Mouse (Mus musculus) liver, adult 2 months (tissue): ENCODE data around the gene 1700029P11Rik. TPM values are rescaled to one million over a fixed set of nuclear protein-coding genes. Genes with fewer than 3 reads are reported as not detected.

ENCODE experiments used
- DNase-seq: peaks from one replicate; pipeline ENCODE4 v3.0.0-alpha.2; 2011; ENCODE audit warnings: low read depth, low spot score; ENCODE audit errors: extremely low read depth
- H3K27ac ChIP-seq: fragments of 200-500 bp; replicated peaks from 2 replicates; pipeline ENCODE4 v1.5.1; 2012; ENCODE audit warnings: low read depth, mild to moderate bottlenecking, control low read depth, inconsistent platforms, low read length; ENCODE audit not compliant: insufficient read depth
- H3K27me3 ChIP-seq: fragments of 200-500 bp; 2 replicates; pipeline ENCODE4 v1.6.1; 2012; ENCODE audit warnings: mild to moderate bottlenecking, moderate library complexity, low read length, inconsistent platforms; ENCODE audit not compliant: control insufficient read depth, insufficient read depth
- H3K36me3 ChIP-seq: fragments of 200-500 bp; 2 replicates; pipeline ENCODE4 v1.6.1; 2012; ENCODE audit warnings: low read length, inconsistent platforms; ENCODE audit not compliant: control insufficient read depth, insufficient read depth
- H3K4me1 ChIP-seq: fragments of 200-500 bp; 2 replicates; pipeline ENCODE4 v1.6.1; 2011; ENCODE audit warnings: low read length; ENCODE audit not compliant: control insufficient read depth, insufficient read depth
- H3K4me3 ChIP-seq: fragments of 200-500 bp; 2 replicates; pipeline ENCODE4 v1.5.1; 2011; ENCODE audit warnings: low read depth, mild to moderate bottlenecking, control low read depth, low read length, moderate library complexity; ENCODE audit not compliant: insufficient read depth
- H3K79me2 ChIP-seq: fragments of 200-500 bp; 2 replicates; pipeline ENCODE4 v1.6.1; 2012; ENCODE audit warnings: inconsistent platforms, mild to moderate bottlenecking, low read length, moderate library complexity; ENCODE audit not compliant: control insufficient read depth, insufficient read depth
- H3K9ac ChIP-seq: fragments of 200-500 bp; 2 replicates; pipeline ENCODE4 v1.6.1; 2012; ENCODE audit warnings: low read depth, mild to moderate bottlenecking, control low read depth, inconsistent platforms, low read length
- CTCF ChIP-seq: fragments of 200-500 bp; IDR thresholded peaks from 2 replicates; pipeline ENCODE4 v1.5.1; 2011; ENCODE audit warnings: low read depth, low read length, control low read depth
- POLR2A ChIP-seq: fragments of 200-500 bp; IDR thresholded peaks from 2 replicates; pipeline ENCODE4 v1.6.1; 2011; ENCODE audit warnings: low read length, control low read depth; ENCODE audit not compliant: insufficient read depth; ENCODE audit errors: extremely low read depth
- WGBS: fragments of 180-500 bp; shearing (Covaris S2); methylation state at CpG from one replicate; pipeline ENCODE4 v1.1.7; 2018; 5-methylcytosine and 5-hydroxymethylcytosine counted together
- polyA plus RNA-seq: library from polyadenylated mRNA; depleted of rRNA; stranded (reverse); fragments of >200 nt; gene quantifications from 2 replicates; pipeline ENCODE4 v1.2.3, GENCODE M21; 2012; rRNA removed
- total RNA-seq: library from RNA; depleted of rRNA; stranded (reverse); fragments of >200 nt; gene quantifications from 2 replicates; pipeline ENCODE4 v1.2.3, GENCODE M21; 2014; rRNA removed

Gene 1700029P11Rik
- not detected in 2 replicates for total RNA-seq
- polyA plus RNA-seq, result not detected in 2 replicates

DNA sequence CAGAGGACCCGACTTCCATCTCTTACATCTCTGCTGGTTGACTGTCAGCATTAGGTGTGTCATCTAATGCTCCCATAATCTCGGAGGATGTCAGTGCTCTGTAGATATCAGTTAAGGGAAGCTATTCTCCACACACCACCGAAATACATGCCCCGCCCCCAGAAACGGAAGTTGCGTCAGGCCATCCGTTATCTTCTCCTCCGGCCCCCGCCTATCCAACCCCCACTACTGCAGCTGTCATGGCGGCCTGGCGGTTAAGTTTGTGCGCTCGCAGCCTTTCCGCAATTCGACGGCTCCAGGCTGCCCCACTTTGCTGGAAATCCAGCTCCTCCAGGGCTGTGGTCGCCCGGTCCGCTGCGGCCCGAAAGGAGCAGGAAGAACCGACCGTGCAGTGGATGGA lies at the start of gene 1700029P11Rik:
Gene 1700029P11Rik, plus strand, starts transcription at position 220 of the 400 bp plus-strand sequence.
- TF ChIP-seq POLR2A (no peak), CTCF (no peak)
- H3K4me3 ChIP-seq, result no peak within 1 kb of the TSS
- DNase-seq, result no peak
- no peaks in the 10 kb centered on the region for H3K27me3 ChIP-seq
- H3K27ac ChIP-seq, result no peak within 1 kb of the TSS
- no peaks in the 10 kb centered on the region for H3K4me1 ChIP-seq
- WGBS, result 92% methylated on average over 23 of the region's 23 CpGs
- no peaks in the 10 kb centered on the region for H3K79me2 ChIP-seq
- no peaks in the 10 kb centered on the region for H3K36me3 ChIP-seq
- no peak within 1 kb of the TSS for H3K9ac ChIP-seq

DNA sequence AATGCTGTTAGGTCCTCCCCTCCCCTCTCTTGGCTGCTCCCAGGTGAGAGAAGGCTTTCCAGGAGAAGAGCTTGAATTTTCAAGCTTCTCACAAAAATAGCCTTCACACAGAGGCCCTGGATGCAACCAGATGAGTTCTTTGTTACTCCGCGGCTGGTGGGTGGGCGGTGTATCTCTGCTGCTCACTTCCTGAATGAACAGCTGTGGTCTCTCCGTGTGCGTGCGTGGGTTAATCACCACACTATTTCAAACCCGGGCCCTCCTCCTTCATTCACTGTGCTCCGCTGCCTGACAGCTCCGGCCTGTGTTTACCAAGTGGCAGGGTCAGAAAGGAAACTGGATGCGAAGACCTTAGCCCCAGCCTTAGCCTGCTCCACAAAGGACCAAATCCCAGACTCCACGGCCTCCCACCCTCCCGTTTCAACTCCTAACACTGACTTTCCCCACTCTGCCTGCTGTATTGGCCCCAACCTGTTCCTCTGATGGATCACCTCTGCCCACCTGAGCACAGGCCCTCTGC lies 47.3 kb upstream of the 1700029P11Rik start:
- no peak for DNase-seq
- no peak overlapping the region for H3K27ac ChIP-seq
- WGBS, result 60% methylated on average over 12 of the region's 12 CpGs
- no peak for TF ChIP-seq CTCF
- TF ChIP-seq POLR2A, result no peak
- no peak overlapping the region for H3K9ac ChIP-seq
- H3K4me3 ChIP-seq, result no peak overlapping the region
- H3K79me2 ChIP-seq, result no peaks in the 10 kb centered on the region
- no peaks in the 10 kb centered on the region for H3K36me3 ChIP-seq
- H3K4me1 ChIP-seq, result peaks cover 4% of the 10 kb centered on the region; the same call in 1 of the 2 replicates
- no peaks in the 10 kb centered on the region for H3K27me3 ChIP-seq

DNA sequence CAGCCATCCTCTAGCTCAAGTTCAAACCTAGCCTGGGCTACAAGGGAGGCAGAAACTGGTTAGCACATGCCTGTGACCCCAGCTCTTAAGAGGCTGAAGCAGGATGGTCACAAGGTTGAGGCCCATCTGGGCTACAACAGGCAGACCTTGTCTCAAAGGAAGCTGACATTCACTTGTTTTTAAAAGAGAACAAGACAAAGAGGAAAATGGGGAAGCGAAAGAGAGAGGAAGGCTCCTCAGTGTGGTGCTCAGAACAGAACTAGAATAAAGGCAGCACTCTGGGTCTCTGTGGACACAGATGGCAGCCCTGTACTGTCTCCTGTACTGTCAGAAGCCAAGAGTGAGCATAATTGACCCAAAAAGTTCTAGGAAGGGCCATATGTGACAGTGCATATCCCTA lies 46.4 kb upstream of the 1700029P11Rik start:
- DNase-seq, result no peak

DNA sequence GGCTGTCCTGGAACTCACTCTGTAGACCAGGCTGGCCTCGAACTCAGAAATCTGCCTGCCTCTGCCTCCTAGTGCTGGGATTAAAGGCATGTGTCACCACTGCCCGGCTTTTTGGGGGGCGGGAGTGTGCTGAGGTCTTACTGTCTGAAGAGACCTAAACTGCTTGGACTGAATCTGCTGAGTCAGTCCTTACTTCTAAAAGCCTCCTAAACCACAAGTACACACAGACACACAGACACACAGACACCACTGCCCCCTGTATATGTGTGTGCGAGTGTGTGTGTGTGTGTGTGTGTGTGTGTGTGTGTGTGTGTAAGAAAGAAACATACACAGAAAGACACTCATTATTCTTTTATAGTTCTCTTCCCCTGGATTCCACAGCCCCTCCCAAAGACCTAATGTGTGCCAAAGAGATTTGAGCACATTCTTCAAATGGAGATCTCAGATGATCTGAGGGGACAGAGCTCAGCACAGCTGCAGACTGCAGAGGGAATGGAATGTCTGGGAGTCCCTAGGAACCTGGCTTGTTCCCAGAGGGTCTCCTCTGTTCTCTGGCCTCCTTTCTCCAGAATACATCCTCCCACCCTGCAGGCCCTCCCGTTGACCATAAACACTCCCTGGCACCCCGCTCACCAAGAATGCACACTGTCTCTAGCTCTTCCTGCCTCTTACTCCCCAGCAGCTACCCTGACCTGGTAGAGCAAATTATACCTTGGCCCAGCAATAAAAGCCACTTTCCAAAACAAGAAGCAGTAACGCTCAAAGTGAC lies 44.3 kb upstream of the 1700029P11Rik start:
- H3K4me3 ChIP-seq, result no peak overlapping the region; the same call in 1 of the 2 replicates
- H3K27me3 ChIP-seq, result no peaks in the 10 kb centered on the region
- H3K36me3 ChIP-seq, result no peaks in the 10 kb centered on the region
- WGBS, result 67% methylated on average over 7 of the region's 7 CpGs
- H3K4me1 ChIP-seq, result no peaks in the 10 kb centered on the region
- H3K79me2 ChIP-seq, result no peaks in the 10 kb centered on the region
- no peak overlapping the region for H3K27ac ChIP-seq
- TF ChIP-seq POLR2A (no peak), CTCF (no peak)
- no peak for DNase-seq
- no peak overlapping the region for H3K9ac ChIP-seq

More for the DNA sequence above, 46.4 kb upstream of the 1700029P11Rik start:
- no peaks in the 10 kb centered on the region for H3K79me2 ChIP-seq
- H3K27ac ChIP-seq, result no peak overlapping the region
- WGBS, result 100% methylated on average over 1 of the region's 1 CpGs
- no peak overlapping the region for H3K4me3 ChIP-seq
- TF ChIP-seq POLR2A (no peak), CTCF (no peak)
- H3K27me3 ChIP-seq, result no peaks in the 10 kb centered on the region
- H3K4me1 ChIP-seq, result no peaks in the 10 kb centered on the region
- H3K9ac ChIP-seq, result no peak overlapping the region
- no peaks in the 10 kb centered on the region for H3K36me3 ChIP-seq

DNA sequence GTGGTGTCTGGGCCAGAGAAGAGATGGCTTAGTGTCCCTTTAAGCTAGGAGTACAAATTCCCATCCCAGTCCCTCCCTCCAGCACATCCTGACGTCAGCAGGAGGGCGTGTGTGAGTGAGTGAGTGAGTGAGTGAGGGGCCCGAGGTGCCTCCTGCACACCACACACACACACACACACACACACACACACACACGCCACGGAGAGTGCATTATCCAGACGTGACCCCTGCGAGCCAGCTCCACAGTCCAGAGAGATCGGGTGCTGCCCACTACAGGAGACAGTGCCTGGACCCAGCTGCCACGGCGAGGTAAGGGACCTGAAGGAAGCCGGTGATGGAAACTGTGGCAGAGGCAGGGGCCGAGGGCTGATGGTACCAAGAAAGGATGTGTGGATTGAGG lies 43.7 kb upstream of the 1700029P11Rik start, which contains the start of gene Csdc2:
Gene Csdc2, plus strand, starts transcription at position 81 of the 400 bp plus-strand sequence.
- no peaks in the 10 kb centered on the region for H3K4me1 ChIP-seq
- H3K79me2 ChIP-seq, result no peaks in the 10 kb centered on the region
- H3K27me3 ChIP-seq, result no peaks in the 10 kb centered on the region
- no peak within 1 kb of the TSS for H3K27ac ChIP-seq
- no peaks in the 10 kb centered on the region for H3K36me3 ChIP-seq
- TF ChIP-seq CTCF (peak; percentile 6; the same call in 1 of the 2 replicates), POLR2A (no peak)
- H3K9ac ChIP-seq, result no peak within 1 kb of the TSS
- 6% methylated on average over 12 of the region's 12 CpGs for WGBS
- DNase-seq, result no peak
- peak within 1 kb of the TSS; percentile 49; the same call in 1 of the 2 replicates for H3K4me3 ChIP-seq
